Mouse (Mus musculus): Measurements from ENCODE around the gene Slc4a8. TPM values are rescaled to one million over a fixed set of nuclear protein-coding genes. Genes with fewer than 3 reads are reported as not detected.
"Not testable (repeated sequence)": the region's sequence is repeated elsewhere in the genome, so short reads cannot be mapped to it uniquely, and the experiment has no call there.

The Slc4a8 gene
- polyA plus RNA-seq, 1 experiment from 2014 or later: 1.4 TPM

DNA sequence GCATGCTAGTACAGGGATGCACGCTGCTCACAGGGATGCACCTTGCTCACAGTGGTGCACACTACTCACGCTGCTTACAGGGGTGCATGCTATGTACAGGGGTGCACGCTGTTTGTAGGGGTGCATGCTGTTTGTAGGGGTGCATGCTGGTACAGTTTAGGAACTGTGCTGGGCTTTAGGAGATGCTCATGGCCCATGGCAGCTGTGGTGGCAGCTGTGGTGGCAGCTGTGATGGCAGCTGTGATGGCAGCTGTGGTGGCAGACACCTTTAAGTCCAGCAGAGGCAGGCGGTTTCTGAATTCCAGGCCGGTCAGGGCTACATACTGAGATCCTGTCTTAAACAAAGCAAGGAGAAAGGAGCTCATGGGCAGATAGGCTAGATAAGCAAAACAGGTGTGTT is 8.8 kb downstream of the Slc4a8 start:
- no peak for TF ChIP-seq CTCF (IDR thresholded peaks at IDR 0.05; ENCODE audit: low read depth)
- 97% methylated on average over 5 of the region's 5 CpGs for WGBS
- H3K9me3 ChIP-seq (ENCODE audit: control insufficient read depth): no peaks in the 10 kb centered on the region
- no peaks in the 10 kb centered on the region for H3K4me1 ChIP-seq (replicated peaks; ENCODE audit: control insufficient read depth, insufficient read depth, low read length)
- H3K4me2 ChIP-seq (replicated peaks; ENCODE audit: low read depth): no peak overlapping the region
- no peaks in the 10 kb centered on the region for H3K36me3 ChIP-seq (ENCODE audit: control insufficient read depth, insufficient read depth)
- H3K27me3 ChIP-seq (replicated peaks; ENCODE audit: control insufficient read depth, insufficient read depth, low read length): peaks cover 40% of the 10 kb centered on the region
- no peak overlapping the region for H3K4me3 ChIP-seq (ENCODE audit: low read depth, low read length)
- no peak for ATAC-seq
- H3K9ac ChIP-seq (ENCODE audit: low read depth, low read length): no peak overlapping the region
- H3K27ac ChIP-seq (ENCODE audit: low read depth, low read length): no peak overlapping the region

DNA sequence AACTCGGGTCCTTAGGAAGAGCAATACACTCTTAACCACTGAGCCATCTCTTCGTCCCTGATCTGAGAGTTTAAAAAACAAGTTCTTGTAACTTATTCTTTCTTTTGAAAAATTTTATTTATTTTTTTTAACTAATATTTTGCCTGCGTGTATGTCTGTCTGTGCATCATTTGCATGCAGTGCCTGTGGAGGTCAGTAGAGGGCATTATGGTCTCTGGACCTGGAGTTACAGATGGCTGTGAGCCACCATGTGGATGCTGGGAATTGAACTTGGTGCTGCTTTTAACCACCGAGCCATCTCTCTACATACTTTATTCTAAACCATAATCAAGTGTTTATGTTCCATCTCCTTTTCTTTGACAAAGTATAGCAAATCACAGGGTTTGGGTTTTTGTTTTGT is 11.1 kb downstream of the Slc4a8 start:
- no peaks in the 10 kb centered on the region for H3K4me1 ChIP-seq (replicated peaks; ENCODE audit: control insufficient read depth, insufficient read depth, low read length)
- WGBS: 91% methylated on average over 4 of the region's 4 CpGs

DNA sequence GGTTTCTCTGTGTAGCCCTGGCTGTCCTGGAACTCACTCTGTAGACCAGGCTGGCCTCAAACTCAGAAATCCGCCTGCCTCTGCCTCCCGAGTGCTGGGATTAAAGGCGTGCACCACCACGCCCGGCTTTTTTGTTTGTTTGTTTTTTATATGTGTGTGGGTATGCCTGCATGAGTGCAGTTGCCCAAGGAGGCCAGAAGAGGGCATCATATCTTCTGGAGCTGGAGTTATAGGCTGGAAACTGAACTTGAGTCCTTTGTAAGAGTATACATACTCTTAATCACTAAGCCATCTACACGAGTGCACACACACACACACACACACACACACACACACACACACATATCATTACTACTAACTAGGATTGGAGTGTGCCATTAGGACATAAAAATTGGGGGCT is 12.3 kb downstream of the Slc4a8 start:
- peak; percentile 21; the same call in 1 of the 2 replicates for TF ChIP-seq CTCF (IDR thresholded peaks at IDR 0.05; ENCODE audit: low read depth)
- WGBS: 94% methylated on average over 6 of the region's 6 CpGs

More for the DNA sequence above, 11.1 kb downstream of the Slc4a8 start:
- peak; percentile 36 for TF ChIP-seq CTCF (IDR thresholded peaks at IDR 0.05; ENCODE audit: low read depth)
- Histone ChIP-seq H3K27ac (ENCODE audit: low read depth, low read length) (no peak overlapping the region), H3K9me3 (ENCODE audit: control insufficient read depth) (no peaks in the 10 kb centered on the region), H3K36me3 (ENCODE audit: control insufficient read depth, insufficient read depth) (no peaks in the 10 kb centered on the region), H3K4me2 (replicated peaks; ENCODE audit: low read depth) (no peak overlapping the region), H3K9ac (ENCODE audit: low read depth, low read length) (no peak overlapping the region), H3K27me3 (replicated peaks; ENCODE audit: control insufficient read depth, insufficient read depth, low read length) (peaks cover 36% of the 10 kb centered on the region), H3K4me3 (ENCODE audit: low read depth, low read length) (no peak overlapping the region)
- ATAC-seq: no peak

DNA sequence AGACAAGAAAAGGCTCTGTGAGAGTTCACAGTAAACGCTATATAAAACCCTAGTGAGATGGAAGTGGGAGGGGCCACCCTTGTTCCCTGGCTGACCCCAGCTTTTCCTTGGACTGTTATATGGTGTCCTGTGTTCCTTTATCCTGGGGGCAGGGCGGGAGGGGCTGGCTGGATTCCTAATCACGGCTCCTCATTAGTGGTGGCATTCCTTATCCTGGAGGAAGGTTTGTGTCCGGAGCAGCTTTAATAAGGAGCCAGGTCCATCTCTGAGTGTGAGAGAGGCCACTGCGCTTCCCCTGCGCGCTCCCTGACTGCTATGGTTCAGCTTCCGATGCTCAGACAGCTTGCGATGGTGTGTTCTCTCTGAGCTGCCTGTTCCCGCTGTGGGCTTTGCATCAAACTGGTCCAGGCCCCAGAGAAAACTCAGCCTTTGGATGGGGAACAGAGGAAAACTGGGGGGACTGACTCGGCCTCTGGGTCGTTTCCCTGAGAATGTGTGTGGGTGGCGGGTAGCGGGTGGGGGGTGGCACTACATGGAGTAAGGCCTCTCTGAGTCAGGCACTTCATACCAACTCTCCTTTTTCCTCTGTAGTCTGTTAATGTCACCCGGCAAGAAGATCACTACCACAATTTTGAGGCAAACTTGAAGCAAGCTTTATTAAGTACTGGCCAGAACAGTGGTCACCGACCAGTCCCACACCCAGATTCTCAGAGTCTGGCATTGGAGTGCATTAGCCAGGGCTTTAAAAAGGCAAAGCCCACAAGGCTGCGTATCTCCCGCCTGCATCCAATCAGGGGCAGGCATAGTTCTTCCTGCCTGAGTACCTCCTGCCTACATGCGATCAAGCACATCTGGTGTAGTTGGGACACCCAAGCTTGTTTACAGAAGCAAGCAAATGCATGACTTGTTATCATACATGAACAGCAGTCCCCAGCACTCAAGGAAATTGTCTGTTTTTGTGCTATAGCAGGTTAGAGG is 13.9 kb downstream of the Slc4a8 start:
- H3K27me3 ChIP-seq (replicated peaks; ENCODE audit: control insufficient read depth, insufficient read depth, low read length): peaks cover 32% of the 10 kb centered on the region
- H3K9ac ChIP-seq (ENCODE audit: low read depth, low read length): no peak overlapping the region
- no peaks in the 10 kb centered on the region for H3K4me1 ChIP-seq (replicated peaks; ENCODE audit: control insufficient read depth, insufficient read depth, low read length)
- no peak overlapping the region; the same call in 1 of the 2 replicates for H3K27ac ChIP-seq (ENCODE audit: low read depth, low read length)
- ATAC-seq: no peak
- no peak overlapping the region for H3K4me2 ChIP-seq (replicated peaks; ENCODE audit: low read depth)
- no peak for TF ChIP-seq CTCF (IDR thresholded peaks at IDR 0.05; ENCODE audit: low read depth)
- 56% methylated on average over 19 of the region's 19 CpGs for WGBS
- no peak overlapping the region for H3K4me3 ChIP-seq (ENCODE audit: low read depth, low read length)
- H3K36me3 ChIP-seq (ENCODE audit: control insufficient read depth, insufficient read depth): no peaks in the 10 kb centered on the region
- H3K9me3 ChIP-seq (ENCODE audit: control insufficient read depth): no peaks in the 10 kb centered on the region

More for the DNA sequence above, 12.3 kb downstream of the Slc4a8 start:
- H3K4me3 ChIP-seq (ENCODE audit: low read depth, low read length); H3K27ac ChIP-seq (ENCODE audit: low read depth, low read length); H3K4me1 ChIP-seq (replicated peaks; ENCODE audit: control insufficient read depth, insufficient read depth, low read length); H3K9me3 ChIP-seq (ENCODE audit: control insufficient read depth); H3K9ac ChIP-seq (ENCODE audit: low read depth, low read length); H3K4me2 ChIP-seq (replicated peaks; ENCODE audit: low read depth); ATAC-seq; H3K36me3 ChIP-seq (ENCODE audit: control insufficient read depth, insufficient read depth): not testable (repeated sequence)
- peaks cover 36% of the 10 kb centered on the region for H3K27me3 ChIP-seq (replicated peaks; ENCODE audit: control insufficient read depth, insufficient read depth, low read length)

DNA sequence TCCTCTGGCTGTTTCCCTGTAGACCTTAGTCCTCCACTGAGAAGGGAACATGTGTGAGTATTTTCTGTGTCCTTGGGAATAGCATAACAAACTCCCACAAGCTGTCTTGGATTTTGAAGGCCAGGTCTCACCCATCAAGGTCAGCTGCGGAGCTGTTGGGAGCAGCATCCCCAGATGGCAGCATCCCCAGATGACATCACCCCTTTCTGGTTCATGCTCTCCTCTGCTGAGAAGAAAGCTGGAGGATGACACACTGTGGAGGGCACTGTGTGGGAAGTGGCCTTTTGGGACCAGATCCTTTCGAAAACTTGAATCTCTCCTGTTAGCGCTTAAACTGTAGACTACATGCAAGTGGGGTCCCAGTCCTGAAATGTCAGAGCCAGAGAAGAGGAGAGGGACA is 14.9 kb downstream of the Slc4a8 start:
- WGBS: 84% methylated on average over 3 of the region's 3 CpGs

More for the DNA sequence above, 14.9 kb downstream of the Slc4a8 start:
- no peaks in the 10 kb centered on the region for H3K4me1 ChIP-seq (replicated peaks; ENCODE audit: control insufficient read depth, insufficient read depth, low read length)
- no peak overlapping the region for H3K4me2 ChIP-seq (replicated peaks; ENCODE audit: low read depth)
- no peaks in the 10 kb centered on the region for H3K9me3 ChIP-seq (ENCODE audit: control insufficient read depth)
- H3K27me3 ChIP-seq (replicated peaks; ENCODE audit: control insufficient read depth, insufficient read depth, low read length): peaks cover 23% of the 10 kb centered on the region
- ATAC-seq: no peak
- TF ChIP-seq CTCF (IDR thresholded peaks at IDR 0.05; ENCODE audit: low read depth): no peak
- H3K9ac ChIP-seq (ENCODE audit: low read depth, low read length): no peak overlapping the region
- no peak overlapping the region for H3K4me3 ChIP-seq (ENCODE audit: low read depth, low read length)
- no peaks in the 10 kb centered on the region for H3K36me3 ChIP-seq (ENCODE audit: control insufficient read depth, insufficient read depth)
- no peak overlapping the region for H3K27ac ChIP-seq (ENCODE audit: low read depth, low read length)
